Mouse (Mus musculus): ENCODE measurements around the gene Cklf. TPM values are rescaled to one million over a fixed set of nuclear protein-coding genes. Genes with fewer than 3 reads are reported as not detected.

Cklf gene
- polyA plus RNA-seq, 1 experiment from 2014 or later, result 36.5 TPM

Other genes starting within 250 kb of the Cklf start
- 15.5 and 15.9 TPM in 2 replicates for gene Cdh5, start 149.2 kb upstream of the Cklf start, polyA plus RNA-seq (2014; fragmentation: Nextera tagmentation; extraction: Ambion mirVana)
- 0.71 and 0.88 TPM in 2 replicates for gene Bean1, start 80.4 kb upstream of the Cklf start, polyA plus RNA-seq (2014; fragmentation: Nextera tagmentation; extraction: Ambion mirVana)
- 32.5 and 36.5 TPM in 2 replicates for gene Tk2, start 2.3 kb upstream of the Cklf start, polyA plus RNA-seq (2014; fragmentation: Nextera tagmentation; extraction: Ambion mirVana)
- not detected in 2 replicates for gene Cmtm2a, start 42.3 kb downstream of the Cklf start, polyA plus RNA-seq (2014; fragmentation: Nextera tagmentation; extraction: Ambion mirVana)
- gene Gm45711, start 59.2 kb downstream of the Cklf start, polyA plus RNA-seq (2014; fragmentation: Nextera tagmentation; extraction: Ambion mirVana), result not detected in 2 replicates
- not detected in 2 replicates for gene Cmtm1, start 59.3 kb downstream of the Cklf start, polyA plus RNA-seq (2014; fragmentation: Nextera tagmentation; extraction: Ambion mirVana)
- not detected in 2 replicates for gene Gm11020, start 70.7 kb downstream of the Cklf start, polyA plus RNA-seq (2014; fragmentation: Nextera tagmentation; extraction: Ambion mirVana)
- not detected in 2 replicates for gene Cmtm2b, start 71.4 kb downstream of the Cklf start, polyA plus RNA-seq (2014; fragmentation: Nextera tagmentation; extraction: Ambion mirVana)
- gene Cmtm3, start 88.5 kb downstream of the Cklf start, polyA plus RNA-seq (2014; fragmentation: Nextera tagmentation; extraction: Ambion mirVana), result 74.8 and 87.5 TPM in 2 replicates
- gene Cmtm4, start 144.9 kb downstream of the Cklf start, polyA plus RNA-seq (2014; fragmentation: Nextera tagmentation; extraction: Ambion mirVana), result 2.7 and 3.8 TPM in 2 replicates
- gene Dync1li2, start 192.2 kb downstream of the Cklf start, polyA plus RNA-seq (2014; fragmentation: Nextera tagmentation; extraction: Ambion mirVana), result 95.4 and 96.4 TPM in 2 replicates

All from hindbrain, embryonic 11.5 days (tissue).